Mouse (Mus musculus) brain, adult 2 months (tissue): Measurements from ENCODE around the gene Olfr294.

ENCODE experiments used
- DNase-seq: peaks from one replicate; pipeline ENCODE4 v3.0.0; 2011; ENCODE audit warnings: low read depth, low spot score

The Olfr294 gene

DNA sequence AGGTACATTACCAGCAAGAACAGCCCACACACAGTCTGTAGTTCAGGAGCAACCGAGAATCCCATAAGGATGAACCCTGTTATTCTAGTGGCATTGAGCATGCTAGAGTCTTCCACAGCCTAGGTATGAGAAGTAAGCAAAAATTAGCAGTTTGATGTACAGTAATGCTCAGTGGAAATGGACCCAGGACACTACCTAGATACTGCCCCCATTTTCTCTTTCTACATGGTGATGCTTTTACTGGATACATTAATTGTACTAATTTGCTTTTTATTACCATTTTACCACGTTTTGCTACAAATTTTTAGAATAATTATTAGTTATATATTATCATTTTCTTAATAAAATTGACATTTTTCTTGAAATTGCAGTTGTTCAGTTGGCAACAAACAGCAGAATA is at the start of gene Olfr294:
Olfr294 (minus strand) TSS at position 101 of the 400 bp plus-strand sequence.
- DNase-seq = no peak

DNA sequence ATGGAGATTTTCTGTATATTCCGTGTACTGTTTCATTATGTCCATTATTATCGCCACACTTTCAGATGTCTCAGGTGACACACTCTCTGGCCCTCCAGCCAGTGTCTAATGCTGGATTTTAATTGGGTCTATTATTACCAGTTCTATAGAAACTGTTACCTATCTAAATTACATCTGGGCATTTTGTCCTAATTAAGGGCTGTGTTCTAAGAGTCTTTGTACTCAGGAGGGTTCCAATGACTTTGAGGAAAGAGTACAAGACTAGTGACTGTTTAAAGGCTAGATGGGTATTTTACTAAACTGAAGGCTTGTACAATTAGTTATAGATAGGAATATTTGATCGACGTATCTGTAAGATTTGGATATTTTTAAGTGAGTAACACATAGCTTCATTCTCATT is 32.3 kb upstream of the Olfr294 start, which contains the start of gene Olfr293:
Olfr293 (plus strand) TSS at position 301 of the 400 bp plus-strand sequence.
- DNase-seq = no peak

DNA sequence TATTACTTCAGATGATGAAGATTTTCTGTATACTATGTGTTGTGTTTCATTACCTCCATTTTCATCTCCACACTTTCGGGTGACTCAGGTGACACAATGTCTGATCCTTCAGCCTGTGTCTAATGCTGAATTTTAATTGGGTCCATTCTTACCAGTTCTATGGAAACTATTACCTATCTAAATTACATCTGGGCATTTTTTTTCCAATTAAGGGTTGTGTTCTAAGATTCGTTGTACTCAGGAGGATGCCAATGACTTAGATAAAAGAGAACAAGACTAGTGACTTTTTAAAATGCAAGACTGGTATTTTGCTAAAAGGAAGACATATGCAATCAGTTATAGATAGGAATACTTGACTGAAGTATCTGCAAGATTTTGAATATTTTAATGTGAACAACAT is 32.9 kb downstream of the Olfr294 start, which contains the start of gene Olfr295:
Olfr295 (plus strand) TSS at position 301 of the 400 bp plus-strand sequence.
- DNase-seq = no peak
